Mouse (Mus musculus): ENCODE measurements at regions not wholly inside any gene's neighbourhood (a gene's known extent, or its start where the extent isn't known, plus 50 kb on each side); places are given as distances from the start of the nearest gene placed in this dataset.

GRCm38 (mm10) chr2:162734286-162734685, 73.3 kb upstream of the Ptprt start:
- no peak for DNase-seq

GRCm38 (mm10) chr2:162720016-162720415, 59.1 kb upstream of the Ptprt start:
- DNase-seq = no peak

DNA sequence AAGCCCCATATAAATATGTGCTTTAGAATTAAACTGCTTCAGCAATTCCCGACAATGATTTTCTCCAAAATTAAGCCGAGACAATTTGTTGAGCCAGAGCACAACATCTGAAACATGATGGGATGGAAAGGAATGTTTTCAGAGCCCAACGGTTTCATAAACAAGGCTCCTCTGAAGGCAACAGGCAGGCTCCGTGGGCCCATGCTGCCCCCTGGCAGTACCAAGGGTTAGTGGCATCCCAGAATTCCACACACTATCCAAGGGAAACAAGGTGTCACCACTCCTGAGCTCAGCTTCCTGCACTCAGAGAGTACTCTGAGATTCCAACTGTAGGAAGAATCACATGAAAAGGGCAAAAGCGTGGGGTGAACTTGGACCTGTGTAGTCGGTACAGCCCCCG, 57.5 kb upstream of the Ptprt start:
- DNase-seq = no peak

DNA sequence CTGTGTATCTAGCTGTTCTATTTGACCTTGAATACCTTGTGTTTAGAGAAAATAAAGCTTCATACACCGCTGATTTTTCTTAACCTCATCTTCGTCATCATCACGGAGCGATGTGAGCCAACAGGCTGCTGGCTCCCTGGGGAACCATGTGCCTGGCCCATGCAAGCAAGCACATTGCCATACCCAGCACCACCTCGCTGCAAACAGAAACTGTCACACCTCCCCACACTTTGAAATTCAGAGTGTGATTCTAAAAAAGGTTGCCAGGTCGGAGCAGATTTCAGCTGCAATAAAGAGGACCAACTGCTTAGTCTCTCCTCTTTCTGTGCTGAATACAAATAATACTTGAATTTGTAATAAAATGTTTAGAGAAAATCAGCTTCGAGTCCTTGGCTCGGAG, 54.0 kb upstream of the Ptprt start:
- DNase-seq = no peak

DNA sequence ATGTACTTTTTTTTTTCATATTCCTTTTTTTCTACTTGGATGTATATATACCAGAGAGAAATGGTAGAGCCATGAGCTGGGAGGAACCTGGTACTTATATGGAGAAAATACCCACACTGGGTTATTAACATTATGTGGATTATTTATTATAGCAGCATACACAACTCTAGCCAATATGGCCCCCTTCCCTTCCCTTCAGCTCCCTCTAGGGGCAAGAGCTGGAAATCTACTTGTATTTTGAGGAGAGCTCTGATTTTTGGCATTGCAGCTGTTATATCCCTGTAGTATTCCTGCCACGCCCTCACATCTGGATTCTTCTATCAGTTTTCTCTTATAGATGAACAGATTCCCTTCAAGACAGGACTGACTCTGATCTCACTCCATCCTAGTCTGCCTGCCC, 52.0 kb upstream of the Ptprt start:
- no peak for DNase-seq

GRCm38 (mm10) chr2:162712394-162712793, 51.4 kb upstream of the Ptprt start:
- DNase-seq = no peak
